Mouse (Mus musculus): Measurements from ENCODE around the gene Gm8180. TPM values are rescaled to one million over a fixed set of nuclear protein-coding genes. Genes with fewer than 3 reads are reported as not detected.
"Not testable (repeated sequence)": the region's sequence is repeated elsewhere in the genome, so short reads cannot be mapped to it uniquely, and the experiment has no call there.

Gm8180 gene
- not detected for total RNA-seq (2022)

DNA sequence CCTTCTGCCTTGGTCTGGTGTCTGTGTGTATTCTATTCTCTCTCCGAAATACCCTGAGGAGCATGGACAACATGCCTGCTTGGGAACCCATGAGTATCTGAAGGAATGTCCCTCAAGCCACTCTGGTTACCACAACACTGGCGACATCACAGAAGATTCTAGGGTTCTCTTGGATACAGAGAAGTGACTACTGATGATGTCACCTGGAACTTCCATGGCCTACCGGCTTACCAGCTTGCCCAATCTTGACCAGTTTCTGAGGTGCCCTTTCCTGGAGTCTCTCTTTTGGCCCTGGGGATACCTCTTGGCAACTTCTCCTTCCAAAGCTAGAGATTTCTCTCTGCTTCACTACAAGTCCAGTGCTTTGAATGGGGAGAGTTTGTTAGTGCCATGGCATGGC lies at the start of gene Gm8180:
Gene Gm8180 (minus strand): TSS at position 101 of the 400 bp plus-strand sequence.
- DNase-seq (ENCODE audit: low spot score), result not testable (repeated sequence)

DNA sequence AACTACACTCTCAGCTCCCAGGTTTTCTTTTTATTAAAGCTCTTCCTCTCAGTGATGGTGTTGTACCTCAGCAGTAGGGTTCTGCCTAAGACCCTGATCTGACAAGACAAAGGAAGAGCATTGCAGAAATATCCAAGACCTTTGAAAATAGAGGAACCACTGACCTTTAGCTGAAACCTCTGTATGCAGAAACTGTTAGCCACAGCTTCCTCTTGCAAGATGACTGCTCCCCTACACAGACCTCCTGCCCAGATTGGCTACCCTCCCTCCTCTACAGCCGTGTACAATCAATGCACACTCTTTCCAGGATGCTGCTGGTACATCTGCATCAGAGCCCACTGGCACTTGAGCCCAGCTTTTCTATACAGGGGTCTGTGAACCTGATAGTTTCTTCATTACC lies 45.8 kb upstream of the Gm8180 start:
- DNase-seq (ENCODE audit: low spot score), result not testable (repeated sequence)

DNA sequence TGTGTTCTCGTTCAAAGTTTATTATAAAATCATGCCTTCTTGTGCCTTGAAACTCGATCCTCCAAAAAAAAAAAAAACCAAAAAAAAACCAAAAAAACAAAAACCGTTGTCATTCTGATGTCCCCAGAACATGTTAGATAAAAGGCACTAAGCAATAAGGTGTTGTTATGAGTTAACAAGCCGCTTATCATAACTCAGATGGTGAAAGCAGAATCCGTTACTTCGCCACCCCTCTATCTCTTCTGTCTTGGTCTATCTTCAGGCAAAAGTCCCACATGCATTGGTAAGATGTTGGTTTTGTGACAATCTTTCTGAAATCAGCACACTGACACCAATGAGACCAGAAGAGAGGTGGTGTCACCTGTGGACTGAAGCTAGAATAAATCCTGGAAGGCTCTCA lies 39.6 kb upstream of the Gm8180 start:
- DNase-seq (ENCODE audit: low spot score), result not testable (repeated sequence)

DNA sequence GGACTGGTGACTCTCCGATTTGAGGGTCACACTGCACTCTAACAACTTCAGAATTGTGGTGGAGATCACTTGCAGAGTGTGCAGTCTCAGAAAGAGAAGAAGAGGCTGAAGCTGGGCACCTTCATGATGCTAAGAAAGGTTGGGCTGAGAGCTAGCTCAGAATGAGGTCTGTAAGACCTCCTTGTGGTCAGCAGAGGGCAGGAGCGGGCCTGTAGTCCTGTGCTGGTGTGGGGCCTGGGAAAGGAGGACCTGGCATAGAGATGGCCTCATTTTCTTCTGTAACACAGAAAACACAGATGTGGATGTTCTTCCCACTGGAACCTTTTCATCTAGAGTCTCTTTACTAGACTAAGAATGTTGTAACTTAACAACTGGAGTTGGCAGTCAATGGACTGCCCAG lies 37.3 kb upstream of the Gm8180 start:
- not testable (repeated sequence) for DNase-seq (ENCODE audit: low spot score)

DNA sequence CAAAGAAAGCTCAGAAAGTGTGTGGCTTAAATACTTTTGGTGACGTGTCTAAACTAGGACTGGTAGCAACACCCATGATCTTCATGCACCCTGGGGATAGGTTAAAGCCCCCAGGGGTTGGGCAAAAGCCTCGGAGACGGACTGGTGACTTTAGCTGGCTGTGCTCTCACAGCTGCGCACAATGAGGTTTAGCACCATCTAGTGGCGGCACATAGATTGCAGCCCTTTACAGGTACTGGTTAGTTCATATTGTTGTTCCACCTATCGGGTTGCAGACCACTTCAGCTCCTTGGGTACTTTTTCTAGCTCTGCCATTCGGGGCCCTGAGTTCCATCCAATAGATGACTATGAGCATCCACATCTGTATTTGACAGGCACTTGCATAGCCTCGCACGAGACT lies 27.9 kb upstream of the Gm8180 start:
- DNase-seq (ENCODE audit: low spot score), result not testable (repeated sequence)

DNA sequence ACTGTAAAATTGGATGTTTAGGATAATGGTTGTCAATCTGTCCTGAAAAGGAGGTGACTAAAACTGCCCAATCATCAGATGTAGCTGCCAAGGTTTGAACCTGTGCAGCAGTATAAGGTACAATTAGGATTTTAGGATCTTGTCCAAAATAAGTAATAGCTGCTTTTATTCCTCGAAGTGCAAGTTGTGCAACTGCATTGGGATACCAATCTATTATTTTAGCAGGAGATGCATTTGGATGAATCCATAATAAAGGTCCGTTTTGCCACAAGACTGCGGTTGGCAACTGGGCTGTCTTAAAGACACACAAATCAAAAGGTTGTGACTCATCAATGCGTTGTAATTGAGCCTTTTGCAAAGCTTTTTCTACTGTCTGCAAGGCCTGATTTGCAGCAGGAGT lies 23.6 kb upstream of the Gm8180 start:
- DNase-seq (ENCODE audit: low spot score), result not testable (repeated sequence)

DNA sequence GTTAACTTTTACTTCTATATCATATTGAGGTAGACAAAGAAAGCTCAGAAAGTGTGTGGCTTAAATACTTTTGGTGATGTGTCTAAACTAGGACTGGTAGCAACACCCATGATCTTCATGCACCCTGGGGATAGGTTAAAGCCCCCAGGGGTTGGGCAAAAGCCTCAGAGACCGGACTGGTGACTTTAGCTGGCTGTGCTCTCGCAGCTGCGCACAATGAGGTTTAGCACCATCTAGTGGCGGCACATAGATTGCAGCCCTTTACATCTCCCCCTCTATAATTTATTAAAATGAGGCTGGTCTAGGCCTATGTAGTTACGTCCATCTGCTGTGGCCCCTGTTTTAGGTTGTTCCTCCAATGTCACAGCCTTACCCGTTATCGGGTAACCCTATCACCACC lies 19.9 kb upstream of the Gm8180 start:
- not testable (repeated sequence) for DNase-seq (ENCODE audit: low spot score)

DNA sequence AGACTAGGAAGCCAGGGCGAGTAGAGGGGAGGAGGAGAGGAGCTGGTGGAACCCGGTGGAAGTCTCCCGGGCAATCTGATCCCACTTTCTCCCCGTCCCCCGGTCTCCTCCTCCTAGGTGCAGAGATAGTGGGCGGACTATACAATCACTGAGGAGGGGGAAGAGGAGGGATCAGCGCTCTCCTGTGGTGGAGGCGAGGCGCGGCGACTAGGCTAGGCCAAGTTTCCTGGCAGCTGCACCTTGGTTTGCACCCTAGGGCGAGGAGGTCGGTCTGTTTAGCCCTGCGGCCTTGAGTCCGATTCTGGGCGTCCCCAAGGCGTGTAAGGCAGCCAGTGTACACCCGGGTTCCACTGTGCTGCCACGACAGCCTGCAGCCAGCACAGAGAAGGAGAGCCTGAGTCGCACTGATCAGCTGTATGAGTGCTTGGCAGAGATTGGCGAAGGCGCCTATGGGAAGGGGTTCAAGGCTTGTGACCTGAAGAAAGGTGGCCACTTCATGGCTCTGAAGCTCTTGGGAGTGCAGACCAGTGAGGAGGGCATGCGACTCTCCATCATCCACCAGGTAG lies 12.4 kb upstream of the Gm8180 start:
- not testable (repeated sequence) for DNase-seq (ENCODE audit: low spot score)

DNA sequence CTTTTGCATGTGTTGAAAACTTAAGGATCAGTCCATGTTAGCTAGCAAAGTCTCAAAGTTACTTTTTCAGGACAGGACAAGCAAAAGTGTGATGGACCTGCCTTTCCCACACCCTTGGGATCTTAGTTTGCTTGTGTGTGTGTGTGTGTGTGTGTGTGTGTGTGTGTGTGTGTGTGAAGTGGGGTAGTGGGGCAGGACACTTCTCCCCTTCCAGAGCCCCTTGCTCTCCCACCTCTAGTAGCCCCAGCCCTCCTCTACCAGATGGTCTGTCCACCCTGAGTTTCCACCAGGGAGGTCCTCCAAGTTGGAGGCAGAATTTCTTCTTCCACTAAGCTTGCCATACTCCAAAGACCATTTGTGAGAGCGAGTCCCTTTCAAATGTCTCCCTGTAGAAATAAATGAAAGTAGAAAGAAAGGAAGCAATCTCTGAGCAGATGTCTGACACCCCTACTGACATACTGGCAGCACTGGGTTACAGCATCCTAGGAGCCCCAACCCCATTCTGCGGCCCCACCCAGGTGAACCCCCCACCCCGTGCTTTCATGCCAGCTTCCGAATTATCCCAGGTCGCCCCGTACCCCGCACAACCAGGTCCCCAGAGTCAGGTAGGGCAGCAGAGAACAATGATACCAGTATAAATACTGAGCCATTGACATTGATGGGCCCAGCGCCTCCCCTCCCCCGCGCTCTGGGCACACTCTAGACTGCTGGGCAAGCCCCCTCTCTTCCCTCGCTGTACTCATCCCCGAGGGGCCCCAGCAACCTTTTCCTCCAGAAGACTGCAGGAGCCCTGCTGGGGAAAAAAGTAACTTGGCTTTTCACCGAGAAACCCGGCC lies 11.7 kb upstream of the Gm8180 start:
- no peak for DNase-seq (ENCODE audit: low spot score)

DNA sequence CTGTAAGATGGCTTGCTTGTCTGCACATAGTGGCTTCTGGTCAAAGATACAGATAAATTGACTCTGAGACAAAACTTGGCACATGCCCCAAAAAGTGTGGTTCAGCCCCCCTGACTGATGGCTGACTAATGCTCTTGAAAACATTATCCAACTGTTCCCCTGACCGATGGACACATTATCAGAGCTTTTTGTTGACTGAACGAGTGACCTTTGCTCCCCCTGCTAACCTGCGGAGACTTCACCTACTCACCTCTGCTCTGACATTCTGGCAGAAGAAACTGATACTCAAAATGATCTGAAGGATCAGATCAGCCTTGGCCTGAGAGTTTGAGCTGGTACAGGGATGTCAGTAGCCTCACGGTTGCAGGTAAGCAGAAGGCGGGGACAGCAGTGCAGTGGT lies 9.3 kb upstream of the Gm8180 start:
- not testable (repeated sequence) for DNase-seq (ENCODE audit: low spot score)

DNA sequence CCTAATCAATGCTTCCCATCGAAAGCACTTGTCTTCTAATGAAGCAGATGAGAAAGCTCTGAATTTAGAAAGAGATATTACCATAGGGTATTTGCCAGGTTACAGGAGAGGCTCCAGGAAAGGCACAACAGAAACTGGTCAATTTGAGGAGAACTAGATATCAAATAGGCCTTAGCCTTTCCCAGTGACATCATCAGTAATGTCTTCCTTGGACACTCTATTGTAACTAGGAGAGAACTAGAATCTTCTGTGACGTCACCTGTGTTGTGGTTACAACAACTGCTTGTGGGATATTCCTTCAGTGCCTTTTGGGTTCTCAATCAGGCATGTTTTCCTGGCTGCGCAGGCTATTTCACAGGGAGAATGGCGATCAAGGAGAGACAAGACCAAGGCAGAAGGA lies 37.0 kb downstream of the Gm8180 start, which contains the start of gene Gm6526:
Gene Gm6526 (plus strand): TSS at position 301 of the 400 bp plus-strand sequence.
- DNase-seq (ENCODE audit: low spot score), result not testable (repeated sequence)

Other genes with a start within 250 kb of the Gm8180 start
- not detected for gene Gm5799, start 241.2 kb downstream of the Gm8180 start, total RNA-seq (2022)
- gene Gm17654, start 205.6 kb downstream of the Gm8180 start, total RNA-seq (2022), result not detected
- gene Gm10375, start 176.7 kb downstream of the Gm8180 start, total RNA-seq (2022), result not detected
- not detected for gene Gm8165, start 107.5 kb downstream of the Gm8180 start, total RNA-seq (2022)
- under 1 TPM in 2 of 4 experiments, not detected in 2; 0.63 to 0.71 TPM for gene Gm7324, start 86.9 kb downstream of the Gm8180 start, total RNA-seq (2022)
- not detected for gene Gm16506, start 57.3 kb downstream of the Gm8180 start, total RNA-seq (2022)
- not detected for gene Gm6526, start 36.9 kb downstream of the Gm8180 start, total RNA-seq (2022)
- gene Ear1, start 90.8 kb upstream of the Gm8180 start, total RNA-seq (2022), result under 1 TPM in 1 of 4 experiments, not detected in 3; 0.55 TPM
- gene Ear10, start 138.8 kb upstream of the Gm8180 start, total RNA-seq (2022), result not detected
- gene Gm8113, start 140.6 kb upstream of the Gm8180 start, total RNA-seq (2022), result 1 to 10 TPM; 2.6 to 5.3 (median 4.2) TPM
- not detected for gene Ang5, start 172.3 kb upstream of the Gm8180 start, total RNA-seq (2022)
- gene Ang6, start 217.5 kb upstream of the Gm8180 start, total RNA-seq (2022), result not detected

All from heart, adult 8-10 months (tissue).